Mouse (Mus musculus) kidney, postnatal 0 days (tissue): ENCODE measurements around the gene Pard3. TPM values are rescaled to one million over a fixed set of nuclear protein-coding genes. Genes with fewer than 3 reads are reported as not detected.

Experiments used
- ATAC-seq: fragments of 200-750 bp; cut with Nextera tagmentation; replicated peaks from 2 replicates; pipeline ENCODE4 v1.8.0; 2017; ENCODE audit warnings: low read depth, moderate number of reproducible peaks, moderate TSS enrichment, moderate library complexity; ENCODE audit not compliant: low FRiP score
- DNase-seq: peaks from one replicate; pipeline ENCODE4 v3.0.0-alpha.2; 2016; ENCODE audit warnings: low spot score
- H3K27ac ChIP-seq: fragments of 300-500 bp; sonication (generic); 2 replicates; pipeline ENCODE4 v1.5.1; 2014; ENCODE audit warnings: mild to moderate bottlenecking
- H3K27me3 ChIP-seq: fragments of 300-500 bp; sonication (generic); 2 replicates; pipeline ENCODE4 v1.6.1; 2014; ENCODE audit warnings: low read length, mixed read lengths; ENCODE audit not compliant: insufficient read depth
- H3K36me3 ChIP-seq: fragments of 300-500 bp; sonication (generic); 2 replicates; pipeline ENCODE4 v1.6.1; 2014; ENCODE audit warnings: low read length, mixed read lengths; ENCODE audit not compliant: insufficient read depth
- H3K4me1 ChIP-seq: fragments of 300-500 bp; sonication (generic); replicated peaks from 2 replicates; pipeline ENCODE4 v1.6.1; 2014; ENCODE audit warnings: antibody characterized with exemption, low read length, mixed read lengths; ENCODE audit not compliant: insufficient read depth
- H3K4me2 ChIP-seq: fragments of 300-500 bp; sonication (generic); 2 replicates; pipeline ENCODE4 v1.6.1; 2014; ENCODE audit warnings: mild to moderate bottlenecking, low read length, moderate library complexity, mixed read lengths
- H3K4me3 ChIP-seq: fragments of 300-500 bp; sonication (generic); replicated peaks from 2 replicates; pipeline ENCODE4 v1.5.1; 2014; ENCODE audit warnings: low read depth, low read length
- H3K9ac ChIP-seq: fragments of 300-500 bp; sonication (generic); 2 replicates; pipeline ENCODE4 v1.6.1; 2014; ENCODE audit warnings: low read depth, low read length
- H3K9me3 ChIP-seq: fragments of 300-500 bp; sonication (generic); replicated peaks from 2 replicates; pipeline ENCODE4 v1.6.1; 2016; ENCODE audit warnings: low read length, inconsistent platforms, mixed read lengths
- CTCF ChIP-seq: IDR thresholded peaks from 2 replicates; pipeline ENCODE4 v1.5.1; 2016; ENCODE audit warnings: antibody characterized with exemption, low read depth, mild to moderate bottlenecking, moderate library complexity
- WGBS: fragments of 180-500 bp; shearing (Covaris S2); extraction: QIAGEN DNeasy Blood & Tissue Kit; methylation state at CpG from one replicate; pipeline ENCODE4 v1.1.7; 2014; 5-methylcytosine and 5-hydroxymethylcytosine counted together
- polyA plus RNA-seq: library from polyadenylated mRNA; unstranded; fragments of >200 nt; fragmentation: Nextera tagmentation; extraction: Ambion mirVana; gene quantifications from 2 replicates; pipeline ENCODE4 v1.2.1, GENCODE M21; 2015

Gene Pard3
- polyA plus RNA-seq, 1 experiment from 2014 or later = 23.1 TPM

DNA sequence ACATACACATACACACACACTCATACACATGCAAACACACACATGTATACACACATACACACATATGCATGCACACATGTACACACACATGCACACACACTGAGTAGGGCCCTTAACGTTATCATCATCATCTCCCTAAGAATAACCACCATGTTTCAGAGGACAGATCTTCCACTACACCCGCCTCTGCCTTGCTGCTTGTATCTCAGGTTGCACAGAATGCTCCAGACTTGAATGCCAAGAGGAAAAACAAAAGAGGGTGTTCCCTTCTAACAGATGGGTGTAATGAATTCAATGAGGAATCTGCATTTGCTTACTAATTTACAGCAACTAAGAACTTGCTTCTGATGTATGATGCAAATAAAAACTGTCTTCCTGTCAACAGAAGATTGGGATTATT lies 519.7 kb downstream of the Pard3 start:
- Histone ChIP-seq H3K4me2 (no peak overlapping the region), H3K27ac (no peak overlapping the region), H3K9me3 (no peaks in the 10 kb centered on the region), H3K27me3 (no peaks in the 10 kb centered on the region), H3K9ac (no peak overlapping the region), H3K36me3 (no peaks in the 10 kb centered on the region), H3K4me3 (no peak overlapping the region), H3K4me1 (no peaks in the 10 kb centered on the region)
- 91% methylated on average over 2 of the region's 2 CpGs for WGBS
- no peak for TF ChIP-seq CTCF
- DNase-seq (no peak), ATAC-seq (no peak)

DNA sequence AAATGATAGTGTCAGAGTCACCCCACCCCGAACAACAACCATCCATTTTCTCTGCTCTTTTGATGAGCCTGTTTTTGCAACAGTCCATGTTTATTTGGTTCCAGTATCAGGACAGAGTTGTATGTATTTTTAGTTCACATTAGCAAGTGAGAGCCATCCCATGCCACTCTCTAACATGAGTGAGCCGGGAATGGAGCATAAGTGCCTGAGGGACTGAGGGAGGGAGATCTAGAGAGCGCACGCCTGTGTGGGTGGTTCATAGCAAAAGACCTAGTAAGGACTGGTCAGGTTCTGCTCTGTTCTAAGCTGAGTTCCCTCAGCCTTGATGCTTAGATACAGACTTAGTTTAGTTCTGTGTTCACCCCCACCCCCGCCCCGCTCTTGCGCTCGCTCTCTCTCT lies 521.9 kb downstream of the Pard3 start:
- no peaks in the 10 kb centered on the region for H3K36me3 ChIP-seq
- ATAC-seq (no peak), DNase-seq (no peak)
- no peak overlapping the region for H3K27ac ChIP-seq
- H3K27me3 ChIP-seq = no peaks in the 10 kb centered on the region
- no peak for TF ChIP-seq CTCF
- 91% methylated on average over 8 of the region's 8 CpGs for WGBS
- H3K9me3 ChIP-seq = no peaks in the 10 kb centered on the region
- no peaks in the 10 kb centered on the region for H3K4me1 ChIP-seq
- no peak overlapping the region for H3K9ac ChIP-seq
- H3K4me3 ChIP-seq = no peak overlapping the region
- H3K4me2 ChIP-seq = no peak overlapping the region

DNA sequence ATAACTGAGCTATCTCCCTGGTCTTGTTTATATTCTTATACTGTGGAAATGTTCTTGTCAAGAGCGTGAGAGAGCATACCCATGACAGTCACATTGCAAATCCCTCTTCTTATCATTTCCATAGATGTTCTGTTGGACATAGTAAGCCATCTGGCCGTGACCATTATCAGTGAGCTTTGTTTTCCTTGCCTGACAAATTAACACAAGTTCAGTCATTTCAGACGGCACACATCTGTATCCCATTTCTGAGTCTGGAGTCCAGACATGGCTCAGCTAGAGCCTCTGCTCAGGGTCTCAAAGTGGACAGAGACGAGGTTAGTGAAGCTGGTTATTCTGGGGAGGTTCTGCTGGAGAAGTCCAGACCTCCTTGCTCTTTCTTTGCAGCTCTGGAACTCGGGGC lies 523.0 kb downstream of the Pard3 start:
- Histone ChIP-seq H3K4me3 (no peak overlapping the region), H3K9ac (no peak overlapping the region), H3K9me3 (no peaks in the 10 kb centered on the region), H3K27ac (no peak overlapping the region), H3K4me1 (no peaks in the 10 kb centered on the region), H3K27me3 (no peaks in the 10 kb centered on the region), H3K36me3 (no peaks in the 10 kb centered on the region), H3K4me2 (no peak overlapping the region)
- TF ChIP-seq CTCF = no peak
- 71% methylated on average over 5 of the region's 5 CpGs for WGBS
- DNase-seq (no peak), ATAC-seq (no peak)

- Histone ChIP-seq H3K9me3 (no peaks in the 10 kb centered on the region), H3K36me3 (no peaks in the 10 kb centered on the region), H3K4me1 (0 out of 2 replicates have a peak, but pooled peaks cover 5% of the 10 kb centered on the region), H3K9ac (no peak overlapping the region), H3K27ac (no peak overlapping the region), H3K4me2 (no peak overlapping the region), H3K4me3 (no peak overlapping the region), H3K27me3 (no peaks in the 10 kb centered on the region)
- WGBS = 83% methylated on average over 4 of the region's 4 CpGs
- TF ChIP-seq CTCF = peak; percentile 56
- no peak for ATAC-seq
- DNase-seq = no peak
Observed at GRCm38 (mm10) chr8:127588313-127588712, 524.6 kb downstream of the Pard3 start.

DNA sequence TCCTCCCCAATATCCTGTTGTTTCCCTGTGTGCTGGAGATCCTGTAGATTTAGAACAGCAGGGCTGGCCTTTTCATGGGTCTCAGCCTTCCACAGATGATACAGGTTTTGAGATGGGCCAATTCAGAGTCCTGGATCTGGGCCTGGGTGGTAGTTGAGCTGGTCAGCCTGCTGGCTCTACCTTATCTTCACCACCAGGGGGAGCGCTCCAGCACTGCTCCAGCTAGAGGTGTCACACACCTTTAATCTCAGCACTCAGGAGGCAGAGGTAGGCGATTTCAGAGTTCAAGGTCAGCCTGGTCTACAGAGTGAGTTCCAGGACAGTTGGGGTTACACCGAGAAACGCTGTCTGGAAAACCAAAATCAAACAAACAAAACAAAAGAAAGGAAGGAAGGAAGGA lies 525.6 kb downstream of the Pard3 start:
- TF ChIP-seq CTCF = peak; percentile 85
- H3K9ac ChIP-seq = no peak overlapping the region
- no peak for ATAC-seq
- no peak overlapping the region for H3K4me2 ChIP-seq
- 0 out of 2 replicates have a peak, but pooled peaks cover 5% of the 10 kb centered on the region for H3K4me1 ChIP-seq
- H3K9me3 ChIP-seq = no peaks in the 10 kb centered on the region
- H3K36me3 ChIP-seq = no peaks in the 10 kb centered on the region
- peak; percentile 55 for DNase-seq
- no peaks in the 10 kb centered on the region for H3K27me3 ChIP-seq
- 60% methylated on average over 4 of the region's 4 CpGs for WGBS
- no peak overlapping the region for H3K27ac ChIP-seq
- no peak overlapping the region for H3K4me3 ChIP-seq

GRCm38 (mm10) chr8:127590674-127591186 lies 527.0 kb downstream of the Pard3 start:
- Histone ChIP-seq H3K4me2 (no peak overlapping the region), H3K9me3 (no peaks in the 10 kb centered on the region), H3K27me3 (no peaks in the 10 kb centered on the region), H3K4me1 (0 out of 2 replicates have a peak, but pooled peaks cover 5% of the 10 kb centered on the region), H3K36me3 (no peaks in the 10 kb centered on the region), H3K27ac (no peak overlapping the region), H3K9ac (no peak overlapping the region), H3K4me3 (no peak overlapping the region)
- 86% methylated on average over 5 of the region's 5 CpGs for WGBS
- ATAC-seq = no peak
- no peak for DNase-seq
- TF ChIP-seq CTCF = no peak
